Mouse (Mus musculus) C2C12 (cell line): ENCODE measurements at regions not wholly inside any gene's neighbourhood (a gene's known extent, or its start where the extent isn't known, plus 50 kb on each side); places are given as distances from the start of the nearest gene placed in this dataset.

Source experiments
- CEBPB ChIP-seq: IDR thresholded peaks from one replicate; pipeline ENCODE4 v1.6.1; 2011; ENCODE audit warnings: low read depth, mild to moderate bottlenecking, control low read depth, moderate library complexity
- CTCF ChIP-seq: IDR thresholded peaks from one replicate; pipeline ENCODE4 v1.5.1; 2011; ENCODE audit not compliant: control insufficient read depth, insufficient read depth, insufficient read length
- FOSL1 ChIP-seq: IDR thresholded peaks from one replicate; pipeline ENCODE4 v1.8.0; 2011; ENCODE audit warnings: mild to moderate bottlenecking, low read length; ENCODE audit not compliant: poor library complexity, insufficient read depth, severe bottlenecking
- MAX ChIP-seq: IDR thresholded peaks from one replicate; pipeline ENCODE4 v1.6.1; 2011; ENCODE audit warnings: mild to moderate bottlenecking, control low read depth
- MYOG ChIP-seq: IDR thresholded peaks from one replicate; pipeline ENCODE4 v1.6.1; 2011; ENCODE audit not compliant: control insufficient read depth, insufficient read length; ENCODE audit errors: extremely low read depth
- USF1 ChIP-seq: IDR thresholded peaks from one replicate; pipeline ENCODE4 v1.6.1; 2011; ENCODE audit warnings: low read depth, mild to moderate bottlenecking, control low read depth, moderate library complexity

- TF ChIP-seq CTCF (no peak), MAX (no peak), USF1 (no peak), CEBPB (no peak), MYOG (no peak), FOSL1 (no peak)
These were observed 158.7 kb upstream of the Kazn start for GRCm38 (mm10) chr4:142397858-142398257.
